Mouse (Mus musculus) MEL (cell line): ENCODE measurements around the gene Fndc9.

ENCODE experiments used
- CTCF ChIP-seq, 3 experiments: IDR thresholded peaks in 2 of 3; conservative IDR thresholded peaks in 1 of 3; 2 replicates each; pipeline ENCODE4 v1.5.1; 2011 to 2012; ENCODE audit warnings: low read length in 3 of 3, low read depth in 2 of 3, mild to moderate bottlenecking in 2 of 3, improper control_type of control experiment in 1 of 3, inconsistent platforms in 1 of 3, mixed read lengths in 1 of 3, moderate library complexity in 1 of 3; ENCODE audit not compliant: control insufficient read depth in 1 of 3, insufficient read depth in 1 of 3, poor library complexity in 1 of 3, severe bottlenecking in 1 of 3
- E2F4 ChIP-seq: IDR thresholded peaks from 2 replicates; pipeline ENCODE4 v1.6.1; 2011; ENCODE audit warnings: low read depth, low read length, improper control_type of control experiment, borderline replicate concordance
- MAFK ChIP-seq: IDR thresholded peaks from 2 replicates; pipeline ENCODE4 v1.6.1; 2011; ENCODE audit warnings: low read depth, mild to moderate bottlenecking, low read length, improper control_type of control experiment, borderline replicate concordance
- MYC ChIP-seq: IDR thresholded peaks from 2 replicates; pipeline ENCODE4 v1.6.1; 2011; ENCODE audit warnings: low read depth, mild to moderate bottlenecking, low read length, improper control_type of control experiment, moderate library complexity
- POLR2A ChIP-seq, 2 experiments: IDR thresholded peaks; 2 replicates each; pipeline ENCODE4 v1.6.1; 2011 to 2012; ENCODE audit warnings: low read length in 2 of 2, mild to moderate bottlenecking in 2 of 2, control low read depth in 1 of 2, improper control_type of control experiment in 1 of 2, low read depth in 1 of 2, moderate library complexity in 1 of 2; ENCODE audit not compliant: control insufficient read depth in 1 of 2, insufficient read depth in 1 of 2, poor library complexity in 1 of 2
- POLR2AphosphoS2 ChIP-seq: IDR thresholded peaks from 2 replicates; pipeline ENCODE4 v1.6.1; 2011; ENCODE audit warnings: low read length, improper control_type of control experiment
- SIN3A ChIP-seq: IDR thresholded peaks from 2 replicates; pipeline ENCODE4 v1.6.1; 2012; ENCODE audit warnings: low read length, improper control_type of control experiment, inconsistent platforms
- TAL1 ChIP-seq: IDR thresholded peaks from 2 replicates; pipeline ENCODE4 v1.6.1; 2012; ENCODE audit warnings: mild to moderate bottlenecking, inconsistent platforms, low read length, moderate library complexity, mixed read lengths
- ZNF384 ChIP-seq: IDR thresholded peaks from 2 replicates; pipeline ENCODE4 v1.6.1; 2012; ENCODE audit warnings: low read depth, mild to moderate bottlenecking, inconsistent platforms, low read length, improper control_type of control experiment

DNA sequence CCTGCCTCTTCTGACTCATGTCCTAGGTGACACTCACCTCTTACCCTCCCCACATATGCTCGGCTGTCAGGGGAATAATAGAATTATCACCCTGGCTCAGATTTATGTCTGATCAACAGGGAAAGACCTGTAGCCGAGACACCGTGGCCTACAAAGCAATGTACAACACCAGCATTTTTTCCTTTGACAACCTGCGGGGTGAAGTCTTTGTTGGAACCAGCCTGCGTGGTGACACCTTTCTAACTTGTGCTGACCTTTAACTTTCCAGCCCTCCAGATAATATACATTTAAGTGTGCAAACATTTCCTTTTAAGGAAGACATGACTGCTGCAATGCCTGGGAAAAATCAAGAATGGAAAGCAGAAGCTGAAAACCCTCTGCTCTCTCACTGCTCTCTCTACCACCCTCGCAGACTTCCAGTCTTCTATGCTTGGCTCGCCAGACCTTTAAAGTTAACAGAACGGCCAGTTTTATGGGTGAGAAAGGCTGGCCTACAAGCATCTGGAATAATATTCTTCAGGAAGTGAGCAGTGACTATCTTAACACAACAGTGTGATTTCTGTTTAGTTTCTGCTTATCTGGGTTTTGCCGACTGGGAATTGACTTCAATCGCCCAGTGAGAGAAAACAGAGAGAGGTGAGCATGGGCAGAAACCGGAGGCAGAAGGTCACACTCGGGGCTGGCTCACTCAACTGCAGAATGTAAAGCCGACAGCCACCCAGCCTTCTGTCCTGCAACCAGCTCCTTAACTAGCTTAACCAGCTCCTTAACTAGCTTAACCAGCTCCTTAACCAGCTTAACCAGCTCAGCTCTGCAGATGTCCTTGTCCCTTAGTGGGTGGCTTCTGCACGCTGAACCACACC lies 20.7 kb upstream of the Fndc9 start:
- TF ChIP-seq POLR2AphosphoS2: no peak
- no peak for TF ChIP-seq MYC
- no peak for TF ChIP-seq SIN3A
- no peak for TF ChIP-seq CTCF (IDR thresholded peaks at IDR 0.05 in 2 of 3, conservative IDR thresholded peaks at IDR 0.05 in 1 of 3; ENCODE audit: control insufficient read depth in 1 of 3, insufficient read depth in 1 of 3, low read depth in 2 of 3, low read length in 3 of 3, poor library complexity in 1 of 3, severe bottlenecking in 1 of 3)
- no peak for TF ChIP-seq POLR2A (IDR thresholded peaks at IDR 0.05; ENCODE audit: control insufficient read depth in 1 of 2, insufficient read depth in 1 of 2, low read depth in 1 of 2, low read length in 2 of 2, poor library complexity in 1 of 2)
- TF ChIP-seq ZNF384: no peak
- TF ChIP-seq E2F4: no peak
- TF ChIP-seq TAL1: no peak
- no peak for TF ChIP-seq MAFK
